Mouse (Mus musculus) forebrain, embryonic 16.5 days (tissue): ENCODE results near the gene Cog6. TPM values are rescaled to one million over a fixed set of nuclear protein-coding genes. Genes with fewer than 3 reads are reported as not detected.

Experiments used
- ATAC-seq: fragments of 200-750 bp; cut with Nextera tagmentation; 2 replicates; pipeline ENCODE4 v1.8.0; 2017; ENCODE audit warnings: mild to moderate bottlenecking, moderate library complexity
- H3K27ac ChIP-seq: fragments of 300-500 bp; sonication (generic); 2 replicates; pipeline ENCODE4 v1.5.1; 2014; ENCODE audit warnings: low read length, control low read depth
- H3K27me3 ChIP-seq: fragments of 300-500 bp; sonication (generic); replicated peaks from 2 replicates; pipeline ENCODE4 v1.6.1; 2014; ENCODE audit warnings: low read length; ENCODE audit not compliant: control insufficient read depth, insufficient read depth
- H3K36me3 ChIP-seq: fragments of 300-500 bp; sonication (generic); 2 replicates; pipeline ENCODE4 v1.6.1; 2014; ENCODE audit not compliant: control insufficient read depth, insufficient read depth
- H3K4me1 ChIP-seq: fragments of 300-500 bp; sonication (generic); replicated peaks from 2 replicates; pipeline ENCODE4 v1.6.1; 2014; ENCODE audit warnings: low read length; ENCODE audit not compliant: control insufficient read depth, insufficient read depth
- H3K4me2 ChIP-seq: fragments of 300-500 bp; sonication (generic); 2 replicates; pipeline ENCODE4 v1.6.1; 2014; ENCODE audit warnings: mild to moderate bottlenecking, low read length, control low read depth
- H3K4me3 ChIP-seq: fragments of 300-500 bp; sonication (generic); replicated peaks from 2 replicates; pipeline ENCODE4 v1.5.1; 2014; ENCODE audit warnings: mild to moderate bottlenecking, low read length, control low read depth
- H3K9ac ChIP-seq: fragments of 300-500 bp; sonication (generic); replicated peaks from 2 replicates; pipeline ENCODE4 v1.6.1; 2014; ENCODE audit warnings: low read depth, low read length, control low read depth
- H3K9me3 ChIP-seq: fragments of 300-500 bp; sonication (generic); 2 replicates; pipeline ENCODE4 v1.6.1; 2016; ENCODE audit warnings: low read length; ENCODE audit not compliant: control insufficient read depth
- WGBS: fragments of 180-500 bp; shearing (Covaris S2); extraction: QIAGEN DNeasy Blood & Tissue Kit; methylation state at CpG from one replicate; pipeline ENCODE4 v1.1.7; 2014; 5-methylcytosine and 5-hydroxymethylcytosine counted together
- polyA plus RNA-seq: library from polyadenylated mRNA; unstranded; fragments of >200 nt; fragmentation: Nextera tagmentation; extraction: Ambion mirVana; gene quantifications from 2 replicates; pipeline ENCODE4 v1.2.1, GENCODE M21; 2015

Gene Cog6
- polyA plus RNA-seq, 1 experiment from 2014 or later, result 68.5 TPM

DNA sequence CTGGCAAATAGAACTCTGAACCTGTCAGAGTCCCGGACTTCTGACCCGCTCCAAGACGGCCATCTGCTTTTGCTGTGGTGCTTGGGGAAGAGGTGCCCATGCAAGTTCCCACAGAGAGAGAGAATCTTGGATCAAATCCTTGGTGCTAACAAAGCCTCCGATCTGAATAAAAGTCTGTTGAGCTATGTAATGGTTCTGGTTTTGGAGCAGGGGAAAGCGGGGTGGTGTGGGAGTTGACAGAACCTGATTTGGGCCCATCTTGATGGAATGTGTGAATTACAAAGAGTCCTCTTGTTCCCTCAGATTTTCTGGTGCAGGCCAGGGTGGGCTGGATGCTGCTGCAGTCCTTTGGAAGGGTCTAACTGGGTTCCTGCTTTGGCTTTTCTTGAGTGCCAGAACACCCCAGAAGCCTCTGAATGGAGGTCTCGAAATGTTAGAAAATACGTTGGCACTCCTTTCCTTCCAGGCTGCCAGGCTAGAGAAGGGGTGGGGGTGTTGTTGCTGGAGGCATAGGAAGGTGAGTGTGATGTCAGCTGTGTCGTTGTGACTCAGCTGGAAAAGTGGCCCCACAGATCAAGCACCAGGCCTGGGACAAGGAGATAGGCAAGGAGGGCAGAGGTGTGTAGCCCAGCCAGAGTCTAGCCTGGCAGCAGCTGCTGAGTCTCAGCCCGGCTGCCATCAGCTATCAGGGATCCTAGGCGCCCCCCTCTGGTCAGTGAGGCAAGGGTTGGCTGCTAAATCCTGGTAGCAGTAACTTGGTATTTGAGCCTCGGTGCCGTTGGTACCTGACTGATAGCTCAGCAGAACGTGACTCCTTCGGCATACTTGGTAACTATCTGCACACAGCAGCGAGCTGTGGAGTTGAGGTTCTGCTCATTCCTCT, 42.1 kb downstream of the Cog6 start:
- no peaks in the 10 kb centered on the region for H3K9me3 ChIP-seq
- H3K4me3 ChIP-seq, result no peak overlapping the region
- H3K9ac ChIP-seq, result no peak overlapping the region
- H3K27me3 ChIP-seq, result no peaks in the 10 kb centered on the region
- peak; percentile 78 for ATAC-seq
- no peak overlapping the region for H3K27ac ChIP-seq
- no peak overlapping the region for H3K4me2 ChIP-seq
- H3K36me3 ChIP-seq, result no peaks in the 10 kb centered on the region
- WGBS, result 40% methylated on average over 15 of the region's 15 CpGs
- peaks cover 6% of the 10 kb centered on the region; the same call in 1 of the 2 replicates for H3K4me1 ChIP-seq

DNA sequence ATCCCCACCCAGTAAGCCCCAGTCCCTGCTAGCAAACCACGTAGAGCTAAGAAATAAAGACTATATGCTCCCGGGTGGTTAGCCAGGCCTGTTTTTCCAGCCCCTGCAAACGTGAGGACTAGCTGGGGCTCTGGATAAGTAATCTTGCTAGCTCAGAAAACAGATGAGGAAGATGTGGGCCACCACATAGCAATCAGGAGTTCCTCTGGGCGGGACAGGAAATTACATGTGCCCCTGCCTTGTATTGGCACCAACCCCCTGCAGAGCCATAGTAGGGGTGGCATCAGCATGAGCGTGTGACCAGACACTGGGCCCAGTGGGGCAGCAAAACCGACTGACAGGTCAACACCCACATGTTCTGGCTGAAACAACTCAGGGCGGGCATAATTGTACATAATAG, 44.1 kb downstream of the Cog6 start:
- H3K4me3 ChIP-seq, result no peak overlapping the region
- no peak overlapping the region for H3K4me2 ChIP-seq
- 73% methylated on average over 7 of the region's 7 CpGs for WGBS
- H3K36me3 ChIP-seq, result no peaks in the 10 kb centered on the region
- H3K9ac ChIP-seq, result no peak overlapping the region
- no peak overlapping the region for H3K27ac ChIP-seq
- H3K27me3 ChIP-seq, result no peaks in the 10 kb centered on the region
- no peak for ATAC-seq
- no peaks in the 10 kb centered on the region for H3K9me3 ChIP-seq
- peaks cover 6% of the 10 kb centered on the region; the same call in 1 of the 2 replicates for H3K4me1 ChIP-seq

DNA sequence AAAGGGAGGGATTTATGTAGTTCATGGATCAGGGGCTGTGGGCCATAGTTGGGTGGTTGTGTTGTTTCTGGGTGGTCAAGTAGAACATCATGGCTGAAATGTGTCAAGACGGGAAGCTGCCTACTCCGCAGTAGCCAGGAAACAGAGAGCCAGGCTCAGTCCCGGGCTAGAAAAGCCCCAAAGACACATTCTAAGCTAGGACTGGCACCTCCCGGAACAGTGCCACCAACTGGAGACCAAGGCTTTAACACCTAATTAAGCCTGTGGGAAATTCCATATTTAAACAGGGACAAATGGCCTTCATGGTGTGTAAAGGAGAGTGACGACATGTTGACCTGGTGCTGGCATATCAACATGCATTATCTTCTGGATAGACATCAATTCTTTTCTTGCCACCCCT, 50.0 kb downstream of the Cog6 start:
- Histone ChIP-seq H3K27me3 (no peaks in the 10 kb centered on the region), H3K4me1 (0 out of 2 replicates have a peak, but pooled peaks cover 2% of the 10 kb centered on the region), H3K9ac (no peak overlapping the region), H3K9me3 (no peaks in the 10 kb centered on the region), H3K27ac (no peak overlapping the region), H3K4me3 (no peak overlapping the region), H3K4me2 (no peak overlapping the region), H3K36me3 (no peaks in the 10 kb centered on the region)
- ATAC-seq, result no peak
- WGBS, result 91% methylated on average over 5 of the region's 5 CpGs

DNA sequence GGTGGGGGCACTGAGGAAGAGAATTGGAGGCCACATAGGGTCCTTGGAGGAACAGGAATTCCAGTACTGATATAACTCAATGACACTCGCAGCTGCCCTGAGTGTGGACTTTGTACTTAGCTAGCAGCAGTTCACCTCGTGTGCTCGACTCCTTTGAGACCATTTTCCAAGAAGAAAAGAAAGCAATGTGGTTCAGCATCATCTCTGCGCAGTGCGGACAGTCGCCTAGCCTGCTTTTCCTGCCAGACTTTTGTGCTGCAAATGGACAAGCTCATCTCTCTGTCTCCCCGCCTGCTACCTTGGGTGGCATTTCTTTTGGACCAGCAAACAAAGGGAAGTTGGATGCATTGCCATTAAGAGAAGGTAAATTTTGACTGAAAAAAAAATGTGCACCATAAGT, 52.8 kb downstream of the Cog6 start:
- Histone ChIP-seq H3K4me1 (0 out of 2 replicates have a peak, but pooled peaks cover 2% of the 10 kb centered on the region), H3K27me3 (no peaks in the 10 kb centered on the region), H3K9ac (no peak overlapping the region), H3K27ac (no peak overlapping the region), H3K36me3 (no peaks in the 10 kb centered on the region), H3K9me3 (no peaks in the 10 kb centered on the region), H3K4me2 (no peak overlapping the region), H3K4me3 (no peak overlapping the region)
- ATAC-seq, result no peak
- WGBS, result 56% methylated on average over 7 of the region's 7 CpGs

DNA sequence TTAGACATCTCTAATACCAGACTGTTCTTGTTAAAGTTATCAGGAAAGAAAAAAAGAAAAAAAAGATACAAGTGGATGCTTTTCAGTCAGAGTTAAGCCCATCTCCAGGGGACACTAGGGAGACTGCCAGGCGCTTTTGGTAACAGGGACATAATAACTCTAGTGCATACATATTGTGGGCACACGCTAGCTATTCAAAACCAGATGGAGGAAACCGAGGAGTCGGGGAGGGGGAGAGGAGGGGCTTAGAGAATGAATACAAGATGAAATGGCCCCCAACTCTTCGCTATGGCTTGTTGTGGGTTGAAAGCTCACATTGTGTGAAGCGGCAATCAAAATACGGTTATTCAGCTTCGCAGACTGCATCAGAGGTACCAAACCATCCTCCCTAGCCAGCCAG, 53.6 kb downstream of the Cog6 start:
- ATAC-seq, result peak; percentile 50; the same call in 1 of the 2 replicates

DNA sequence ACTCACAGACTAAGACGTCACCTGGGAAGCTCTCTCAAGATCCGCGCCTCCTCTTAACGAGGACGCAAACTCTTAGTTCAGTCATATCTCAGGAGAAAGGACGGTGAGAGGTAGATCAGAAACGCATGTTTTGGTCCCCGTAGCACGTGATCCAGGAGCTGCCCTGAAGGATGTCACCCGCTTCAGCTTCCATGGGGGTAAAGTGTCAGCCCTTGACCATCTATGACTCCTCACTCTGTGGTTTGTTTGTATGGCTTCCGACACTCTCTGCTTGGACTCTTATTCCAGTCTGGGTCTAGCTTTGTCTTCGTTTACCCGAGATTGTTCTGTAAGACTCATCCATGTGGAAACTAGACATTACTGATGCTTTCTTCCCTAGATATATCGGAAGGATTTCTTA, 54.6 kb downstream of the Cog6 start:
- WGBS, result 94% methylated on average over 14 of the region's 14 CpGs
- Histone ChIP-seq H3K9me3 (no peaks in the 10 kb centered on the region), H3K9ac (no peak overlapping the region), H3K4me3 (no peak overlapping the region), H3K27ac (no peak overlapping the region), H3K4me2 (no peak overlapping the region), H3K4me1 (0 out of 2 replicates have a peak, but pooled peaks cover 2% of the 10 kb centered on the region), H3K36me3 (no peaks in the 10 kb centered on the region), H3K27me3 (no peaks in the 10 kb centered on the region)
- ATAC-seq, result no peak

More for the DNA sequence above, 53.6 kb downstream of the Cog6 start:
- Histone ChIP-seq H3K27ac (no peak overlapping the region), H3K27me3 (no peaks in the 10 kb centered on the region), H3K9me3 (no peaks in the 10 kb centered on the region), H3K9ac (no peak overlapping the region), H3K4me1 (0 out of 2 replicates have a peak, but pooled peaks cover 2% of the 10 kb centered on the region), H3K4me3 (no peak overlapping the region), H3K4me2 (no peak overlapping the region), H3K36me3 (no peaks in the 10 kb centered on the region)
- WGBS, result 10% methylated on average over 8 of the region's 8 CpGs

DNA sequence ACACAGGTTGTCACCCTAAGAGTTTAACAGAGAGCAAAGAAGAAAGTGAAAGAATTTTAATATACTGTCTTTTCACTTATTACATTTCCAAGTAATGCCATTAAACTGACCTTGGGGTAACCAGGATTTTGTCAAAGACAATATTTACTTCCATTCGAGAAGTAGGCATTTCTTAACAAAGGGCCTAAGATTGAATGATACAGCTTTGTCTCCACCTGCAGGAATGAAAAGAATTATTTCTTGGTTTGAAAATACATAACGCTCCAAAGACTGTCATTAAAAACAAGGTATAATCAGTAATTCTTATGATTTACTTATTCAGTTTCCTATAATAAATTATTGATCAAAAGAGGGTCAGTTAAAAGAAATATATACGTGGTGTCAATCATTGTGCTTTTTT, 55.4 kb downstream of the Cog6 start:
- Histone ChIP-seq H3K9me3 (no peaks in the 10 kb centered on the region), H3K27ac (no peak overlapping the region), H3K4me1 (0 out of 2 replicates have a peak, but pooled peaks cover 2% of the 10 kb centered on the region), H3K4me2 (no peak overlapping the region), H3K9ac (no peak overlapping the region), H3K27me3 (no peaks in the 10 kb centered on the region), H3K4me3 (no peak overlapping the region), H3K36me3 (no peaks in the 10 kb centered on the region)
- 79% methylated on average over 3 of the region's 3 CpGs for WGBS
- no peak for ATAC-seq

DNA sequence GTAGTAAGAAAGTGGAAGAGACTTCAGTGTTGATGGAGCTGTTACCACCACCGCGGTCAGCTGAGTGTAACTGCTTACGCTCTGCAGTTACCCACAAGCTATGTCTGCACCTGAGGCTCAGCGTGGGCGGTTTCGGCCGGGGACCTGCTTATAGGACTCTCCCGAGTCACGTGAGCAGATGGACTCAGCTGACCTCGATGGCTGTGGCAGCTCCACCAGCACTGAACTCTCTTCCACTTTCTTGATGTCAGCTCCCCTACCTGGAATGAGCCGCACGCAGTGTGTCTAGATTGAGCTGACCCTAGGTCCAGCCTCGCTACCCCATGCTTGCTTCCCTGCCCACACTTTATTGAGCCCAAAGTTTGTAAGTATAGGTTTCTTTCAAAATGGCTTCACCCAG, 56.1 kb downstream of the Cog6 start:
- WGBS, result 95% methylated on average over 13 of the region's 13 CpGs
- Histone ChIP-seq H3K9ac (no peak overlapping the region), H3K4me1 (0 out of 2 replicates have a peak, but pooled peaks cover 2% of the 10 kb centered on the region), H3K4me3 (no peak overlapping the region), H3K4me2 (no peak overlapping the region), H3K27me3 (no peaks in the 10 kb centered on the region), H3K9me3 (no peaks in the 10 kb centered on the region), H3K36me3 (no peaks in the 10 kb centered on the region), H3K27ac (no peak overlapping the region)
- no peak for ATAC-seq

DNA sequence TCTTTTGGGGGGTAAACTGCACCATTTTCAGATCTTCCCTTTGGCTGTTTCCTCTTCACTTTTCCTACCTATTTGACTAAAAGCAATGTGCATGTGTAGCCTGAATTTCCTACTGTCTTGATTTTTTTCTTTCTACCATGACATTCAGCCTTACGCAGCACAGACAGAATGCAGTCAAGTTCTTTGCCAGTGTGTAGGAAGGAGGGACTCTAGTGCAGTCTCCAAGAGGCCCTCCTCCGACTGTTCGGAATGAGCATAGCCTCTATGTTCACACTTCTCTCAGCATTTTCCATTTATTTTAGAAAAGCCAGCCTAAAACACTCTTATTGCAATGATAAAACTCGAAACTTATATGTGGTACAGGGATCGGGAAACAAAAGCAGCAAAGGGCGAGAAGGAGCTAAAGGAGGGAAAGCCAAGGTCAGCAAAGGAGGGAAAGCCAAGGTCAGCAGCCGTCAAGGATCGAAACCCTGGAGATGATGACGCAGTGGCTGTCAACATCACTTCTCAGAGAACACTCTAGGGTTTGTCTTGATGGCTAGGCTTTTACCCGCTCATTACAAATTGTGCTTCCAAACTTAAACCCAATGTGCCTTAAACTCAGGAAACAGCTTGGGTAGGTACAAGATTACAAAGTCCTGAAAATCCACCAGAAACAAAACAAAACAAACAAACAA, 58.5 kb downstream of the Cog6 start:
- H3K4me2 ChIP-seq, result no peak overlapping the region
- ATAC-seq, result no peak
- no peak overlapping the region for H3K9ac ChIP-seq
- H3K36me3 ChIP-seq, result no peaks in the 10 kb centered on the region
- no peaks in the 10 kb centered on the region for H3K27me3 ChIP-seq
- peaks cover 17% of the 10 kb centered on the region for H3K4me1 ChIP-seq
- 92% methylated on average over 10 of the region's 10 CpGs for WGBS
- H3K27ac ChIP-seq, result no peak overlapping the region
- no peak overlapping the region for H3K4me3 ChIP-seq
- no peaks in the 10 kb centered on the region for H3K9me3 ChIP-seq
